Mouse (Mus musculus): ENCODE results near the gene Sucla2.

The Sucla2 gene

DNA sequence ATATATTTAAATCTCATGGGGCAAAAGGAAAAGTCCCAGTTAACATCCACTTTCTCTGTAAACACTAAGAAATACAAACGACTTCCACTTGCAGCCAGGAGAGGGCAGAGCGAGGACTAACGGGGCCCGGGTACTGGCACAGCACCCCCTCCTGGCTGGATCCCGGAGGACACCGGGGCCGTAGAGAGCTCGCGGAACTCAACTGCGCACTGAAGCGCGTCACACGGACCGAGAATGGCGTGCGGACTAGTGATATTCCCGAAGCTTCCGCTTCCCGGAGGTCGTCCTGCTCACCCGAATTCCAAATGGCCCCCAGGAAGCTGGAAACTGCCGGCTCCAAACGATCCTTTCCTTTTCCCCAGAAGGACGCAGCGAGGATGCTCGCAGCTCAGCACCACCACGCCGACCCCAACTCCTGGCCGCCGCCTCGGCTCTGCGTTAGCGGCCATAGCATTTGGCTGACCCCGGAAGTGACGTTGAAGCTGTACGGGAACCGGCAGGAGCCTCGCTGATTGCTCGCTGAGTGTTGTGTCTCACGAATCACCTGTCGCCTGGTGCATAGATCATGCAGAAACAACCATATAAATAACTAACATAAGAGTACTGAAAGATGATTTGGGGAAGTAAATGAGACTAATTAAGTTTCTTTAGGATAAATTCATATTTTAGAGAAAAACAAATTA lies at the start of gene Sucla2:
Gene Sucla2 (plus strand): TSS at position 554 of the 683 bp plus-strand sequence.
- DNase-seq = peak; percentile 77 to 84

DNA sequence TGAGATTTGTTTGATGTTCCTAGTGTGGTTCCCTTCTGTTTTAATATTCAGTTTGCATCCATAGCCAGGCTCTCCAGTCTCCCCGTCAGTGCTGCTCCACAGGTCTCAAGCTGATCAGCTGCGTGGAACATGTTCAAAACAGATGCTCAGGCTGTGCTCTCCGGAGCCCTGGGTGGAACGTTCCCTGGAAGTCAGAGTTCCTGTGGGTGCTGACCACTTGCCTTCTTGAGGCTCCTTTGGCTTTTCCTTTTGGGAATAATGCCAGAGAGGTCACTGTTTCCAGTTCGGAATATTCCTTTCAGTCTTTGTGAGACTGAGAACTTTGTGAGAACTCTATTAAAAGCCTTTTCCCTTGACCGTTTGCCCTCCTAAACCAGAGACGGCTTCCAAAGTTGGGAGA lies 49.6 kb upstream of the Sucla2 start:
- DNase-seq = no peak

DNA sequence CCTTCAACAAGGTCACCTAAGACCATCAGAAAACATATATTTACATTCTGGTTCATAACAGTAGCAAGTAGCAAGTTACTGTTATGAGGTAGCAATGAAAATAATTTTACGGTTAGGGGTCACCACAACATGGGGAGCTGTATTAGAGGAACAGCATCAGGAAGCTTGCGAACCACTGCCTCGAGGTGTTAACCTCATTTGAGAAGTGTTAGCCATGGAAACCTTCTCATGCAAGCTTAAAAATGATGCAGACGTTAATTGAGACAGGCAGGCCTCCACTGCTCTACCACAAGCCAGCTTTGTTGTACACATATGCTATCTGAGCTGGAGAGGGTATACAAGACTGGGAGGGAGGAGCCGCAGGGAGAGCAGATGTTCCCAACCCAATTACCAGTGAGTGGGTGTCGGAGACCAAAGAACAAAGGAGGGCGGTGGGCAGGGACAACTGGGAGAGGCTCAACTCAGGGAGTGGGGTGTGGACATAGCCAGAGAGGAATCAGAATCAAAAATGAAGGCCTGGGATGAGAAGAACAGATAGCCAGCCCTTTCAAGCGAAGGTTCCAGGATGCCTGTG lies 48.7 kb upstream of the Sucla2 start:
- DNase-seq = no peak

GRCm38 (mm10) chr14:73477077-73477476 lies 48.0 kb upstream of the Sucla2 start:
- no peak for DNase-seq

- DNase-seq = no peak
Observed at GRCm38 (mm10) chr14:73478321-73478720, 46.8 kb upstream of the Sucla2 start.

- DNase-seq = no peak
Observed at GRCm38 (mm10) chr14:73479771-73480170, 45.3 kb upstream of the Sucla2 start.

GRCm38 (mm10) chr14:73483516-73484229 lies 41.4 kb upstream of the Sucla2 start:
- no peak for DNase-seq

- no peak for DNase-seq
Observed at GRCm38 (mm10) chr14:73484366-73485110, 40.6 kb upstream of the Sucla2 start.

GRCm38 (mm10) chr14:73486641-73487040 lies 38.5 kb upstream of the Sucla2 start:
- no peak for DNase-seq

DNA sequence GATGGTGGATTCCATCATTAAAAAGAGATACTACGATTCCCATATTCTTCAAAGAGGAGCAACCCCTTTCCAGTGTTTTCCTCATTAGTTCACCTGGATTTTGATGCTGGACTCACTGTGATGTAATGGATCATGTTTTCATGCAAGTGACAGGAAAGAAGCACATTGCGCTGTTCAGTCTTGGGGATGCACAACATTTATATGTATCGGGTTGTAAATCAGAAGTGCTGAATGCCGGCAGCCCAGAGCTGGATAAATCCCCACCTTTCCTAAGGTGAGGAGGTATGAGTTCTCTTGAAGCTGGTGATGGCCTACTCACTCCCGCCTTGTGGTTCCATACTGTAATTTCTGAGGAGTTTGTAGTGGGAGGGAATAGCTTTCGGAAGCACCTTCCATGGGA lies 31.8 kb upstream of the Sucla2 start:
- DNase-seq = no peak

- no peak for DNase-seq
Observed at GRCm38 (mm10) chr14:73494122-73494521, 31.0 kb upstream of the Sucla2 start.

DNA sequence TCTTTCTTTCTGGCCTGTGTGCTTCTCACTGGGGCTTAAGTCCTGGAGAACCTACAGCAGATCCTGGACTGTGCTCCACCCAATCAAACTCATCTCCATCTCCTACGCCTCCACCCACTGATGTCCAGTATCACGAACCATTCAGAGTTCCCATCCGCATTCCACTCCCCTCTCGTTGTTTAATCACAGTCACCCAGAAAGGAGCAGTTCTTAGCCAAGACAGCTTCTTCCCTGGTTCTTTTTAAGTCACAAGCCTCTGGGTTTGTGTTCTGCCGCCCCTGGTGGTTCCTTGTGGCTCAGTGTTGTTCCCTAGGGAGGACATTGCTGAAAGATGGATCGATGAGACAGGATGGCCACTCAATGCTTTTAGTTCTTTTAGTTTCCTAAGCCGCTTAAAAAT lies 29.4 kb upstream of the Sucla2 start:
- no peak for DNase-seq

DNA sequence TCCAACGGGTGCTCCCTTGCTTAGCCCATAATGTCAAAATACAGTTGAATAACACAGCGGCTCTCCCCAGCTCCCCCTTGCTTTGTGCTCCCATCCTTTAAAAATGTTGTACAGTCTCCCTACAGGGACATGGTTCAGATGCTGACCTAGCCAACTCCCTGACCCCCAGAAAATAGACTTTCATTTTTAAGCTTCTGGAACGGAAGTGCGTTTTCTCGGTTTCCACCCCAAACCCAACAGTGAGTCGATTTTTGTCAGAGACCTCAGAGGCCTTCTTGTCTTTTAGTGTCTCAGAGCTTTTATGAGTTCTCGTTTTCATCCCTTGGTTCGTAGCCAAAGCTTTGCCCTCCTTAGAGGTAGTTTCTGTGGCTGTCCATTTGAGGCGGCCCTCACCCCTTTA lies 23.8 kb upstream of the Sucla2 start:
- DNase-seq = no peak

DNA sequence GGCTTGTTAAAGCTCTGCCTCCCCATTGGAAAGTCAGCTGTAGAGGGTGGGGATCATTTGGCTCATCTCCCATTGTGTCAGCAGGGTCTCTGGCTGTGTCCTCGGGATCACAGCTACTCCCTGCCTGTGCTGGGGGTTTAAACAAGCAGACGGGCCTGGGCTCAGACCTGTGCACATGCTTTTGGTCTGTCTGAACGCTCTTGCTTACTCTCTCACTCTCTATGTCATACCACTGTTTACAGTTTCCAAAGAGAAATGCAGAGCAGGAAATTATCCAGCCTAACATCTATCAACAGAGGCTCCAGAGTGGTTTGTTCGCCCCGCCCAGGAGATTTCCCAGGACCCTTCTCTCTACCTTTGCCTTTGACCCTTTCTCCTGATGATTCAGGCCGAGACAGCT lies 23.4 kb upstream of the Sucla2 start:
- no peak for DNase-seq

GRCm38 (mm10) chr14:73502591-73503184 lies 22.4 kb upstream of the Sucla2 start:
- DNase-seq = no peak

DNA sequence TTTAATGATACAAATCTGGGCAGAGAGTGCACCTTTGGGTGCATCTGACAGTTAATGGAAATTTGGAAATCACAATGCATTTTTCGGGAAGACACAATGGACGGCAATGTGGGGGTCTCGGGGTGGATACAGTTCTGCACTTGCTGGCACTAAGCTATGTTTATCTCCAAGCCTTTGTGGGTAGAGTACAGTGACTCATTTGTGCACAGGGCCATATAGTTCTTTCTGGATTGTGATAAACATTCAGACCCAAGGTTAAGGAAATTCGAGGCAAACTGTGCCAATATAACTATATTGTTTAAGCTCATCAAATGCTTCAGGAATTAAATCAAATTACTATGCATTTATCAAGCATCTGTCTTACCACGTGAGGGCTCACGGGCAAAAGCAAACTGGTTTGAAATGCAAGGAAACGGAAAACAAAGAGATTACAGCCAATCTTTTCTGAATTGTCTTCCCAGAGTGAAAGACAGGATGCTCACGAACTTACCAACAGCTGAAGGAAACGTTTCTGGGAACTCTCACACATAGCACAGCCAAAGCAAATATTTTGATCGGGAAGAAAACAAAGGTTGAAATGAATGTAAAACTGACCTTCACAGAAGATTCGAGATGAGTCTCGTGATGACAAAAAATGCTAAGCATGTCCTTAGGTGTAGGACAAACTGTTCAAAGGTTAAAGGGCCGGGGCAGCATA lies 21.7 kb upstream of the Sucla2 start:
- no peak for DNase-seq

DNA sequence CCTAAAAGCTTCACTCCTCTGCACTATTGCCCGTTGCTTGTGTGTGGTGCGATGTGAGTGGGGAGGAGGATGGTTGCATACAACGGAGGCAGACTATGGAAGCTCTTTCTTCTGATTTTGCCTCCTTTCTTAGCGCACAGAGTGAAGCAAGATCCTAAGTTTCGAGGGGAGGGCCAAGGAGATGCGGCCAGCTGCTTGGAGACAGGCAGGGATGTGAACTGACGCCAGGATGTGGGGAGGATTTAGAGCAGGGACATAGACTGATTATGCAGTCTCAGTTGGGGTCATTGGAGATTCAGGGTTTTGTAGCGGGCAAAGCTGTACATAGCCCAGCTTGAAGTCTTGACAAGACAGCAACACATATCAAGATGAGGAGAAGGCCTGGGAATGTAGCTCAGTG lies 18.8 kb upstream of the Sucla2 start:
- no peak for DNase-seq

- no peak for DNase-seq
Observed at GRCm38 (mm10) chr14:73507200-73507599, 17.9 kb upstream of the Sucla2 start.

GRCm38 (mm10) chr14:73507702-73508376 lies 17.3 kb upstream of the Sucla2 start:
- DNase-seq = no peak

DNA sequence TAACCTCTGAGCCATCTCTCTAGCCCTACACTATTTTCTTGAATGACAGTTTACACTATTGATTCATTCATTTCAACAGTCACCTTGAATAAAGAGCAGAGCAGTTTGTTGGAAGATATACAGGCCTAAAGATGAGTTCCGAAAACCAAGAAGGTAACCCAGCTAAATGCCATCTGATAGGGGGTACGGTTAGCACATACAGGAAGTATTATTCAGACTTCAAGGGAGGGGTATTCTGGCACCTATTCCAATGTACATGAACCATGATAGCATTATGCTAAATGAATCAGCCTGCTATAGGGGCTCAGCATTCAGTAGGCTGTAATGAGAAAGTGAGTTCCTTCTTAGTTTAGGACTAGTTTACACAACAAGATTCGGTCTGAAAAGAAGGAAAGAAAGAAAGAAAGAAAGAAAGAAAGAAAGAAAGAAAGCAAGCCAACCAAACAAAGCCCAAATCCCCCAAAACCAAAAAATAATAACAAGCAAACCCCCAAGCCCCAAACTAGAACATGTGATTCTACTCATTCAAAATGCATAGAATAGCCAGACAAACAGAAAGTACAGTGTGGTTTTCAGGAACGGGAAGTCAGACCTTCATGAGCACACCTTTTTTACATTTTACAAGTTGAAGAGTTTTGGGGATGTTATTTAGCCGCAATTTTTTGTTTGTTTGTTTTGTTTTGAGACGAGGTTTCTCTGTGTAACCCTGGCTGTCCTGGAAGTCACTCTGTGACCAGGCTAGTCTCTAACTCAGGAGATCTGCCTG lies 16.3 kb upstream of the Sucla2 start:
- DNase-seq = no peak

Data from thymus, adult 18-20 months (tissue).